Mouse (Mus musculus): ENCODE measurements at regions not wholly inside any gene's neighbourhood (a gene's known extent, or its start where the extent isn't known, plus 50 kb on each side); places are given as distances from the start of the nearest gene placed in this dataset.

- TF ChIP-seq CHD1 (IDR thresholded peaks at IDR 0.05; ENCODE audit: low read depth, low read length) (no peak), SIN3A (IDR thresholded peaks at IDR 0.05; ENCODE audit: low read length) (no peak), CTCF (IDR thresholded peaks at IDR 0.05 in 2 of 3, conservative IDR thresholded peaks at IDR 0.05 in 1 of 3; ENCODE audit: control insufficient read depth in 1 of 3, insufficient read depth in 1 of 3, low read depth in 2 of 3, low read length in 3 of 3, poor library complexity in 1 of 3, severe bottlenecking in 1 of 3) (no peak), EP300 (IDR thresholded peaks at IDR 0.05; ENCODE audit: low read depth in 1 of 2, low read length in 2 of 2) (peak; percentile 47 to 60; a peak in 3 of 4 replicates), MAX (IDR thresholded peaks at IDR 0.05; ENCODE audit: low read length) (no peak), ZNF384 (IDR thresholded peaks at IDR 0.05; ENCODE audit: low read depth, low read length) (no peak), ZMIZ1 (IDR thresholded peaks at IDR 0.05; ENCODE audit: low read depth, low read length) (no peak), POLR2A (IDR thresholded peaks at IDR 0.05; ENCODE audit: control insufficient read depth in 1 of 2, insufficient read depth in 1 of 2, low read depth in 1 of 2, low read length in 2 of 2, poor library complexity in 1 of 2) (no peak), E2F4 (IDR thresholded peaks at IDR 0.05; ENCODE audit: borderline replicate concordance, low read depth, low read length) (no peak)
Measured at GRCm38 (mm10) chr10:119114653-119115052, 125.2 kb downstream of the Cand1 start.
